In genomic region chr19:3838931-3839330, GRCm38 (mm10) we compare ENCODE assay signal across 23 mouse cellular contexts.
"Had no signal": no experiment of that assay in that cellular context is flagged by ENCODE, and none has a peak within 500 bp of the region (broad histone marks: within the 10 kb centered on the region; RNA-seq: fewer than 3 reads in every experiment).

No protein-coding gene starts in this region.

- H3K9ac ChIP-seq: intestine, embryonic 15.5 days; kidney, embryonic 15.5 days; liver, embryonic 13.5 days; lung, embryonic 14.5 days; neural tube, embryonic 12.5 days; neural tube, embryonic 15.5 days; stomach, embryonic 15.5 days had no signal

- H3K9me3 ChIP-seq: intestine, embryonic 15.5 days; kidney, embryonic 15.5 days; liver, embryonic 13.5 days; neural tube, embryonic 15.5 days; stomach, embryonic 15.5 days had no signal

- H3K27me3 ChIP-seq: intestine, embryonic 15.5 days; kidney, embryonic 15.5 days; liver, embryonic 13.5 days; neural tube, embryonic 12.5 days; neural tube, embryonic 15.5 days; stomach, embryonic 15.5 days had no signal

- H3K27ac ChIP-seq: intestine, embryonic 15.5 days; kidney, embryonic 15.5 days; layer of hippocampus, adult 2 months; left cerebral cortex, adult 2 months; liver, embryonic 13.5 days; neural tube, embryonic 12.5 days; neural tube, embryonic 15.5 days had no signal

- ATAC-seq: intestine, embryonic 15.5 days had no signal

- H3K4me1 ChIP-seq: neural tube, embryonic 12.5 days; neural tube, embryonic 15.5 days had no signal

- H3K4me3 ChIP-seq: intestine, embryonic 15.5 days; kidney, embryonic 15.5 days; layer of hippocampus, adult 2 months; left cerebral cortex, adult 2 months; liver, embryonic 13.5 days; neural tube, embryonic 12.5 days; neural tube, embryonic 15.5 days; stomach, embryonic 15.5 days had no signal

- DNase-seq: kidney, adult 11 months; kidney, adult 8-10 months; kidney, postnatal 10 days; kidney, postnatal 4 days; layer of hippocampus, adult 9-11 months; layer of hippocampus, postnatal 36 days; liver, embryonic 13.5 days; lung, embryonic 14.5 days; midbrain, embryonic 14.5 days; right cerebral cortex, adult 18-20 months; right cerebral cortex, postnatal 14 days; right cerebral cortex, postnatal 4 days; thymus, adult 2 months; thymus, postnatal 14 days; thymus, postnatal 4 days had no signal

- H3K36me3 ChIP-seq: intestine, embryonic 15.5 days; kidney, embryonic 15.5 days; liver, embryonic 13.5 days; neural tube, embryonic 12.5 days; neural tube, embryonic 15.5 days; stomach, embryonic 15.5 days had no signal

- H3K4me2 ChIP-seq: intestine, embryonic 15.5 days; kidney, embryonic 15.5 days; liver, embryonic 13.5 days; lung, embryonic 14.5 days; midbrain, embryonic 11.5 days; neural tube, embryonic 12.5 days; neural tube, embryonic 15.5 days; stomach, embryonic 15.5 days had no signal
